Mouse (Mus musculus) T-cell, adult 2 months (primary cell): Measurements from ENCODE around the gene Gpr141.
"Not testable (repeated sequence)": the region's sequence is repeated elsewhere in the genome, so short reads cannot be mapped to it uniquely, and the experiment has no call there.

Source experiments
- DNase-seq: peaks from one replicate; pipeline ENCODE4 v3.0.0; 2022; ENCODE audit warnings: low spot score

Gpr141 gene

GRCm38 (mm10) chr13:19824071-19824470, at the start of gene Gpr141:
Gpr141 (minus strand) TSS chr13:19824257.
- DNase-seq: no peak

GRCm38 (mm10) chr13:19864241-19864640, 40.2 kb upstream of the Gpr141 start:
- DNase-seq: no peak

- DNase-seq: no peak
Observed at GRCm38 (mm10) chr13:19854629-19855333, 30.7 kb upstream of the Gpr141 start.

GRCm38 (mm10) chr13:19854049-19854448, 30.0 kb upstream of the Gpr141 start:
- no peak for DNase-seq

GRCm38 (mm10) chr13:19843448-19843847, 19.4 kb upstream of the Gpr141 start:
- no peak for DNase-seq

GRCm38 (mm10) chr13:19842707-19843106, 18.6 kb upstream of the Gpr141 start:
- no peak for DNase-seq

- DNase-seq: no peak
Observed at GRCm38 (mm10) chr13:19841615-19842014, 17.6 kb upstream of the Gpr141 start.

GRCm38 (mm10) chr13:19840206-19840605, 16.1 kb upstream of the Gpr141 start:
- no peak for DNase-seq

- DNase-seq: no peak
Observed at GRCm38 (mm10) chr13:19830560-19830959, 6.5 kb upstream of the Gpr141 start.

GRCm38 (mm10) chr13:19828095-19828494, 4.0 kb upstream of the Gpr141 start:
- DNase-seq: peak; percentile 1

GRCm38 (mm10) chr13:19821639-19822038, 2.4 kb downstream of the Gpr141 start:
- no peak for DNase-seq

GRCm38 (mm10) chr13:19819926-19820325, 4.1 kb downstream of the Gpr141 start:
- DNase-seq: no peak

GRCm38 (mm10) chr13:19819243-19819642, 4.8 kb downstream of the Gpr141 start:
- DNase-seq: no peak

GRCm38 (mm10) chr13:19794942-19795341, 29.1 kb downstream of the Gpr141 start:
- no peak for DNase-seq

GRCm38 (mm10) chr13:19794486-19794885, 29.6 kb downstream of the Gpr141 start:
- DNase-seq: no peak

- DNase-seq: no peak
Observed at GRCm38 (mm10) chr13:19793761-19794160, 30.3 kb downstream of the Gpr141 start.

- not testable (repeated sequence) for DNase-seq
Observed at GRCm38 (mm10) chr13:19787946-19788345, 36.1 kb downstream of the Gpr141 start.

GRCm38 (mm10) chr13:19770163-19770562, 53.9 kb downstream of the Gpr141 start:
- no peak for DNase-seq

- no peak for DNase-seq
Observed at GRCm38 (mm10) chr13:19767202-19767601, 56.9 kb downstream of the Gpr141 start.

- DNase-seq: no peak
Observed at GRCm38 (mm10) chr13:19764276-19764675, 59.8 kb downstream of the Gpr141 start.

GRCm38 (mm10) chr13:19763211-19763610, 60.8 kb downstream of the Gpr141 start:
- DNase-seq: no peak

GRCm38 (mm10) chr13:19745741-19746140, 78.3 kb downstream of the Gpr141 start:
- DNase-seq: no peak

- DNase-seq: no peak
Observed at GRCm38 (mm10) chr13:19744536-19744935, 79.5 kb downstream of the Gpr141 start.

GRCm38 (mm10) chr13:19734597-19734996, 89.5 kb downstream of the Gpr141 start:
- no peak for DNase-seq
